Mouse (Mus musculus): ENCODE measurements around the gene Spp1.
"Not testable (repeated sequence)": the region's sequence is repeated elsewhere in the genome, so short reads cannot be mapped to it uniquely, and the experiment has no call there.

Gene Spp1

DNA sequence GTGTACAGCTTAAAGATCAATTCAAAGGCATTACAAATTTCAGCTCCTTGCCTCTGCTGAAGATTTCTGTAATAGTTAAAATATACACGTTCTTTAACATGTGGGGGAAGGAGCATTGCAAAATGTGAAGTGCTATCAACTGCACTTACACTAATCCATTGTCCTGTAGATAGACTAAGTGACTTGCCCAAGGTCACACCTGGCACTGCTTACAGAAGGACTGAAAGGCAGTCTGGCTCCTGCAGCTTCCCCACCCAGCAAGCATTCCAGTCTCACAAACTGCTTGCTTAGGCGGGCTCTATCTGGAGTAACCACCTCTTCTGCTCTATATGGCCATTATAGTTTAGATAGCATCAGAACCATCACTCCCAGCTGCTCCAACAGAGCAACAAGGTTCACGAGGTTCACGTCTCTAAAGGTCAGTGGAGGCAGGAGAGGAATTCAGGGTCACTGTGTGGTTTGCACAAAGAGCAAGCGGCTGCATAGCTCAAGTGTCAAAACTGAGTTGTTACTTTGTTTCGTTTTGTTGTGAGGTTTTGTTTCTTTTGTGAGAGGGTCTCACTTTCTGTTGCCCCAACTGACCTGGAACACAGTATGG, 851 bp upstream of the Spp1 start:
- DNase-seq (ENCODE audit: low read depth, low spot score), result no peak

GRCm38 (mm10) chr5:104436406-104437076, 1.6 kb downstream of the Spp1 start:
- no peak for DNase-seq (ENCODE audit: low read depth, low spot score)

- no peak for DNase-seq (ENCODE audit: low read depth, low spot score)
Measured at GRCm38 (mm10) chr5:104442396-104442795, 7.5 kb downstream of the Spp1 start.

- no peak for DNase-seq (ENCODE audit: low read depth, low spot score)
Measured at GRCm38 (mm10) chr5:104442850-104443249, 7.9 kb downstream of the Spp1 start.

GRCm38 (mm10) chr5:104446156-104446555, 11.2 kb downstream of the Spp1 start:
- DNase-seq (ENCODE audit: low read depth, low spot score), result no peak

DNA sequence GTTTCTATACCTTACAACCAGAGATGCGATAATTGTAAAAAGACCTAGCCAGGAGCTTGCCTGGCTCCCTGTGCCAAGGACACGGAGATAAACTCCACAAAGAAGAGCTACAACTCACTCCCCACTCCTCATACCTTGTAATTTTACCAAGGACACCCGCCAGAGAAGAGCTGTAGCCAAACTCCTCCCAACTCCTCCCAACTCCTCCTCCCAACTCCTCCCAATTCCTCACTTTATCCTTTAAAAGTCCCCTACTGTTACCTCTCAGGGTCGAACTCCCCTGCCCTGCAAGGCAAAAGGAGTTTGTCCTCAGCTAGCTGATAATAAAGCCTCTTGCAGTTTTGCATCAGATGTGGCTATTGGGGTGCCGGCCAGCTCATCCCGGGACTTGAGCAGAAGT, 13.4 kb downstream of the Spp1 start:
- DNase-seq (ENCODE audit: low read depth, low spot score), result not testable (repeated sequence)

DNA sequence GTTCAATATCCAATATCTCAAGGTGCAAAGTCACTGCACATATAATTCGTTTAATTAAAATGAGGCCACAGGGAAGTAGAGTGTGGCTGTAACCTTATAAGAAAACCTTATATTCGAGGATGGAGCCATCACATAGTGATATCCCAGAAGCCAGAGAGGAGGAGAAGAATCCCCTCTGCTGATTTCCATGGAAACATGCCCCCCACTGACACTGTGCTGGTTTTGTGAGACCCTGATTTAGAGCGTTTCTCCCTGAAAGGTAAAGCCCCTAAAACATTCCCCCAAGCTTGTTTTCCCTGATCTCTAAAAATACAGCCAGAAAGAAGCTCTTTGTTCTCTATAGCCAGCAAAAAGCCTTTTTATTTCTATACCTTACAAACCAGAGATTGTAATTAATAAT, 14.6 kb downstream of the Spp1 start:
- no peak for DNase-seq (ENCODE audit: low read depth, low spot score)

DNA sequence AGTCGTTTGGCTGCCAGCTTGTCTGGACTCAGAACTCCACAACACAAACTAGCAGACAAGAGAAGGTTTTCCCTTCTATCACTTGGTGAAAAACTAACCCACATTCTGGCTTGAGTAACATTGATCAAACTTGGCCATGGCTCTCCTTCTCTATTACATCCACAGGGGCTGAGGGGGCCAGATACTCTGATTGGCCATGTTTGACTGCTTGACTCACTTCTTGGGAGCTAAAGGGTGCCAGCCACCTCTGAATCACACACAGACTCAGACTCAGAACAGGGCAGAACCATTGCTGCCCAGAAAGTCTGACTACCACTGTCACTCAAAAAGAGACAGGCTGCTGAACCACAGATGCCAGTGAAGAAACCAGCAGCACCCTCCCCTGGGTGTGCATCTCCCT, 18.2 kb downstream of the Spp1 start:
- no peak for DNase-seq (ENCODE audit: low read depth, low spot score)

GRCm38 (mm10) chr5:104454564-104454963, 19.6 kb downstream of the Spp1 start:
- DNase-seq (ENCODE audit: low read depth, low spot score), result no peak

- DNase-seq (ENCODE audit: low read depth, low spot score), result no peak
Measured at GRCm38 (mm10) chr5:104458832-104459705, 24.2 kb downstream of the Spp1 start, which contains the start of gene Pkd2. Gene Pkd2, plus strand, starts transcription at chr5:104459450.

GRCm38 (mm10) chr5:104459706-104460455, 25.0 kb downstream of the Spp1 start:
- DNase-seq (ENCODE audit: low read depth, low spot score), result no peak

DNA sequence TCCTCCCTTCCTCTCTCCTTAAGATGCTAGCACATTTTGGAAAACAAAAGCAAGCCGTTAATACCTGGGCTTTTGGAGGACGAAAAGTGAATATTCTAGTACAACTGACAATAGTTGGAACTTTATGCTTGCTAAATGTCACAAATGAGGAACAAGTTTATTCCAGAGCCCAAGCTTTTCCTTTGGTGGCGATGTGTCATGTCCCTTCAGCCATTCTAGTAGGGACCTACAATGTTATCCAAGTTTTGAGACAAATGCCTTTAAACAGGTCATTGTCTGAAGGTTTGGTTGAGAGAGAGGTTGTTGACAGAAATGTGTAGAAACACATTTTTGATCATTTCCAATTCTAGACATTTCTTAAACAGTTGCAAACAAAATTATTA, 25.5 kb downstream of the Spp1 start:
- DNase-seq (ENCODE audit: low read depth, low spot score), result no peak

GRCm38 (mm10) chr5:104460856-104461255, 25.9 kb downstream of the Spp1 start:
- no peak for DNase-seq (ENCODE audit: low read depth, low spot score)

GRCm38 (mm10) chr5:104465279-104465678, 30.4 kb downstream of the Spp1 start:
- no peak for DNase-seq (ENCODE audit: low read depth, low spot score)

- no peak for DNase-seq (ENCODE audit: low read depth, low spot score)
Measured at GRCm38 (mm10) chr5:104465731-104466130, 30.8 kb downstream of the Spp1 start.

DNA sequence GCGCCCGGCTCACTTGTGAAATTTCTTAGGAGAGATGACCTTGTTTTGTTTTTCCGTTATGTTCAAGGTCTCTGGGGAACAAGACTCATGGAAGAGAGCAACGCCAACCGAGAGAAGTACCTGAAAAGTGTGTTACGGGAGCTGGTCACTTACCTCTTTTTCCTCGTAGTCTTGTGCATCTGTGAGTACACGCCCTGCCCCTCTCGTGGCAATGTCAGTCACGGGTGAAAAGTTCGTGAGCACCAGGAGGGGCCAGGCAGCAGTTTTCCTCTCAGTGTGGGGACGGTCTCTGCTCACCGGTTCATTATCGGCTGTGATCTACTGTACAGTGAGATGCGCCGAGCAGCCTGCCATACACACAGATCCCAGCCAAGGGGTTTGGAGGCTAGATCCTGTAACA, 31.9 kb downstream of the Spp1 start:
- DNase-seq (ENCODE audit: low read depth, low spot score), result no peak

DNA sequence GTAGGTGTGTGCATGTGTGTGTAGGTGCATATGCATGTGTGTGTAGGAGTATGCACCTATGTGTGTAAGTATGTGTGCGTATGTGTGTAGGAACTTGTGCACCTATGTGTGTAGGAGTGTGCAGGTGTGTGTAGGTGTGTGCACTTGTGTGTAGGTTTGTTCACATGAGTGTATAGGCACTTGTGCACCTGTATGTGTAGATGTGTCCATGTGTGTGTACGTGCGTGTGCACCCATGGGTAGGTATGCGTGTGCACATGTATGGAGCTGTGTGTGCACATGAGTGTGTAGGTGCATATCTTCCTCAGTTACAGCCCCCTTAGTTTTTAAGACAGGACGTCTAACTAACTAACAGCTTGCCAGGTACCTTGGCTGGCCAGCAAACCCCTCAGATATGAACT, 33.7 kb downstream of the Spp1 start:
- no peak for DNase-seq (ENCODE audit: low read depth, low spot score)

DNA sequence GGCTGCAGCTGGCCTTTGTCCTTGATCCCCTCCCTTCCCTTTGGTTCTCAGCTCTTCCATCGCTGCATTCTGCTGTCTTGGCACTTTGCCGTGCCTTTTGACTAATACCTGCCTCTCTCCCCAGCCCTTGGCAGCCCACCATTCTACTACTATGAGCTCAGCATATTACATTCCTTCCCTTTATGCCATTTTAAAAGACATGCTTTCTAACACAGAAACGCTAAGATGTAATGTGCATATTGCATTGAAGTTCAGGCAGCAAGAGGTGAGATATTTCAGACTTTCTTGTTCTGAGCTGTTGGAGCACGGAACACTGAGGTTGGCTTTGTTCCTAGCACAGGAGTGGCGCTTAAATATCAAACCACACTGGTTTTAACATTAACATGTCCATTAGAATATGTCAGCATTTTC, 36.1 kb downstream of the Spp1 start:
- no peak for DNase-seq (ENCODE audit: low read depth, low spot score)

GRCm38 (mm10) chr5:104472371-104472770, 37.5 kb downstream of the Spp1 start:
- DNase-seq (ENCODE audit: low read depth, low spot score), result no peak

DNA sequence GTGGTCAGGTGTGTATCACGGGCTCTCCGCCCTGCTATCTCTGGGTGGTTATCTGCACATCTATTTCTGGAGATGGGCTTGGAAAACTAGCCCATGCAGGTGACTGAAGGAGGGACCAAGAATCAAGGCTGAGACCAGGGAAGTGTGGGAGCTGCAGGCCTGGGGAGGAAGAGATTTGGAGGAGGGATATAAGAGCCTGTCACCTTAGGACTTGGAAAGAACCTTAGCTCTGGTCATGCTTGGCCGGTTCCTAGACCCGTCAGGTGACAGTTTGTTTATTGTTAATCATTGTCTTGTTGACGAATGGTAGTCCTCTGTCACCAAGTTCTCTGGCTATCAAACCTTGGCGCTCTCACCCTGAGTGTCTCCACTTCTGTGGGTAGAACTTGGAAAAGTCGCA, 45.4 kb downstream of the Spp1 start:
- DNase-seq (ENCODE audit: low read depth, low spot score), result no peak

DNA sequence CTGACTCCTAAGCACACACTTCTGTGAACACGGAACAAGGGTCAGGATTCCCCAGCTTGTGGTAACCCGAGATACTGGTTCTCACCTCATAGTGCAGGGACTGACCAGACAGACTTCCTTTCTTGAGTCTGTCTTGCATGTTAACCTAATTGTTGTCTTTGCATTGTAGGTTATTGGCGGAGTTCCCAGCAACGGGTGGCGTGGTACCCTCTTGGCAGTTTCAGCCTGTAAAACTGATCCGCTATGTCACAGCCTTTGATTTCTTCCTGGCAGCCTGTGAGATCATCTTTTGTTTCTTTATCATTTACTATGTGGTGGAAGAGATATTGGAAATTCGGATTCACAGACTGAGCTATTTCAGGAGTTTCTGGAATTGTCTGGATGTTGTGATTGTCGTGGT, 47.9 kb downstream of the Spp1 start:
- no peak for DNase-seq (ENCODE audit: low read depth, low spot score)
